Mouse (Mus musculus) liver, embryonic 14.5 days (tissue): ENCODE results near the gene Eif4e1b. TPM values are rescaled to one million over a fixed set of nuclear protein-coding genes. Genes with fewer than 3 reads are reported as not detected.
A peak's percentile ranks its signal among the peaks of the same experiment; 100 is the strongest.

ENCODE experiments used
- ATAC-seq: fragments of 200-750 bp; cut with Nextera tagmentation; 2 replicates; pipeline ENCODE4 v1.8.0; 2017; ENCODE audit warnings: moderate number of reproducible peaks, mild to moderate bottlenecking, moderate library complexity; ENCODE audit not compliant: insufficient read depth
- DNase-seq, 3 experiments: peaks; one replicate each; pipeline ENCODE4 v3.0.0-alpha.2; 2012 to 2013; ENCODE audit warnings: low read depth in 3 of 3, low spot score in 3 of 3
- H3K27ac ChIP-seq: fragments of 300-500 bp; sonication (generic); 2 replicates; pipeline ENCODE4 v1.5.1; 2014; ENCODE audit warnings: moderate library complexity, mild to moderate bottlenecking, control low read depth, inconsistent platforms
- H3K27me3 ChIP-seq: fragments of 300-500 bp; sonication (generic); 2 replicates; pipeline ENCODE4 v1.6.1; 2014; ENCODE audit warnings: mild to moderate bottlenecking, low read length, moderate library complexity; ENCODE audit not compliant: control insufficient read depth, insufficient read depth
- H3K36me3 ChIP-seq: fragments of 300-500 bp; sonication (generic); replicated peaks from 2 replicates; pipeline ENCODE4 v1.6.1; 2014; ENCODE audit warnings: low read depth; ENCODE audit not compliant: control insufficient read depth, insufficient read depth
- H3K4me1 ChIP-seq, 2 experiments: fragments of 200-500 bp in 1 of 2; fragments of 300-500 bp in 1 of 2; sonication (generic) in 1 of 2; replicated peaks; 2 replicates each; pipeline ENCODE4 v1.6.1; 2012 to 2014; ENCODE audit warnings: antibody characterized with exemption in 1 of 2, inconsistent platforms in 1 of 2, low read length in 1 of 2; ENCODE audit not compliant: control insufficient read depth in 2 of 2, insufficient read depth in 2 of 2
- H3K4me2 ChIP-seq: fragments of 300-500 bp; sonication (generic); 2 replicates; pipeline ENCODE4 v1.6.1; 2014; ENCODE audit warnings: low read depth, mild to moderate bottlenecking, control low read depth, moderate library complexity
- H3K4me3 ChIP-seq, 2 experiments: fragments of 200-500 bp in 1 of 2; fragments of 300-500 bp in 1 of 2; sonication (generic) in 1 of 2; 2 replicates each; pipeline ENCODE4 v1.5.1; 2012 to 2014; ENCODE audit warnings: low read depth in 2 of 2, low read length in 2 of 2, mild to moderate bottlenecking in 2 of 2, control low read depth in 1 of 2, inconsistent platforms in 1 of 2, moderate library complexity in 1 of 2; ENCODE audit not compliant: insufficient read depth in 1 of 2
- H3K9ac ChIP-seq: fragments of 300-500 bp; sonication (generic); replicated peaks from 2 replicates; pipeline ENCODE4 v1.6.1; 2014; ENCODE audit warnings: mild to moderate bottlenecking, control low read depth, moderate library complexity
- H3K9me3 ChIP-seq: fragments of 300-500 bp; sonication (generic); 2 replicates; pipeline ENCODE4 v1.6.1; 2016; ENCODE audit warnings: low read length, mixed read lengths; ENCODE audit not compliant: control insufficient read depth
- CTCF ChIP-seq: IDR thresholded peaks from 2 replicates; pipeline ENCODE4 v1.5.1; 2016; ENCODE audit warnings: antibody characterized with exemption, low read depth, control low read depth
- EP300 ChIP-seq: IDR thresholded peaks from 2 replicates; pipeline ENCODE4 v1.6.1; 2016; ENCODE audit warnings: antibody characterized with exemption, low read depth
- WGBS: fragments of 180-500 bp; shearing (Covaris S2); extraction: QIAGEN DNeasy Blood & Tissue Kit; methylation state at CpG from one replicate; pipeline ENCODE4 v1.1.7; 2014; ENCODE audit not compliant: insufficient replicate concordance; 5-methylcytosine and 5-hydroxymethylcytosine counted together
- polyA plus RNA-seq, 2 experiments: library from polyadenylated mRNA; depleted of rRNA in 1 of 2; stranded (reverse) in 1 of 2; unstranded in 1 of 2; fragments of >200 nt; fragmentation: Nextera tagmentation in 1 of 2; extraction: Ambion mirVana in 1 of 2; gene quantifications; 2 replicates each; pipeline versions ENCODE4 v1.2.1 to v1.2.3; 2012 to 2014

Eif4e1b gene
- polyA plus RNA-seq, 2 experiments, result not detected

GRCm38 (mm10) chr13:54756156-54756712, 27.6 kb upstream of the Eif4e1b start:
- ATAC-seq (no peak), DNase-seq (no peak)
- TF ChIP-seq CTCF (no peak), EP300 (no peak)
- H3K27ac ChIP-seq, result no peak overlapping the region
- no peak overlapping the region for H3K4me2 ChIP-seq
- no peaks in the 10 kb centered on the region for H3K36me3 ChIP-seq
- no peaks in the 10 kb centered on the region for H3K9me3 ChIP-seq
- no peak overlapping the region for H3K4me3 ChIP-seq
- H3K9ac ChIP-seq, result no peak overlapping the region
- peaks cover 13% of the 10 kb centered on the region for H3K27me3 ChIP-seq
- 0 out of 4 replicates have a peak, but pooled peaks cover 0 to 2% of the 10 kb centered on the region in 2 experiments for H3K4me1 ChIP-seq
- WGBS, result 63% methylated on average over 8 of the region's 8 CpGs

DNA sequence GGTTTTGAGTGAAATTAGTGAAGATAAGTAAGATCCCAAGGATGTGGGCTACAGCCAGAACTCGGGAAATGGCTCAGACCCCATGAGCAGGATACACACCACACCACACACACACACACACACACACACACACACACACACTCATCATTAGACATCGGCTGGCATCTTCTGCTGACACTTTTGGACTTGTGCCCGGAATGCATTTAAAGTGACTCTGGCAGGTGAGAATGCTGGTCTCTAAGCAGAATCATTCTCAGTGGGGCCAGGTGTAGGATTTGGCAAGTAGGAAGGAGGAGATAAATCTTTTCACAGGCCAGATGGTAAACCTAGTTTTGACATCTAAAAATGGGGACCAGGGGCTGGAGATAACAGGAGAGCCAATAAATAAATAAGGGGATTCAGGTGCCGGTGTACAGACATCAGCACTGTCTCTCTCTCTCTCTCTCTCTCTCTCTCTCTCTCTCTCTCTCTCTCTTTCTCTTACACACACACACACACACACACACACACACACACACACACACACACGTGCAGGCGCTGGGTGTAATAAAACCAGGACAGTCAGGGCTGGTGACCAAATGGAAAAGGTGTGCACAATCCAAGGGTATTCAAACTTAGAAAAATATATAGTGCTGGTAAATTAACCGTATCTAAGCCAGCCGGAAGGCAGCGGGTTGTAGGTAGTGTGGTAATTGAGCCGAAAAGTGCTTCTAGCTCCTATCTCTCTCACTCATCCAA, 26.5 kb upstream of the Eif4e1b start:
- H3K9ac ChIP-seq, result no peak overlapping the region
- ATAC-seq (no peak), DNase-seq (no peak)
- no peak overlapping the region for H3K4me3 ChIP-seq
- no peak overlapping the region for H3K4me2 ChIP-seq
- 0 out of 4 replicates have a peak, but pooled peaks cover 0 to 2% of the 10 kb centered on the region in 2 experiments for H3K4me1 ChIP-seq
- H3K36me3 ChIP-seq, result no peaks in the 10 kb centered on the region
- WGBS, result 40% methylated on average over 10 of the region's 10 CpGs
- no peak overlapping the region for H3K27ac ChIP-seq
- TF ChIP-seq CTCF (no peak), EP300 (no peak)
- no peaks in the 10 kb centered on the region for H3K9me3 ChIP-seq
- H3K27me3 ChIP-seq, result peaks cover 13% of the 10 kb centered on the region

- TF ChIP-seq CTCF, result peak; percentile 77
- no peak for TF ChIP-seq EP300
- peak; percentile 64 for ATAC-seq
Measured at GRCm38 (mm10) chr13:54758045-54758755, 25.6 kb upstream of the Eif4e1b start.

GRCm38 (mm10) chr13:54758756-54759470, 24.9 kb upstream of the Eif4e1b start:
- H3K27ac ChIP-seq, result no peak overlapping the region
- no peaks in the 10 kb centered on the region for H3K36me3 ChIP-seq
- ATAC-seq (no peak), DNase-seq (no peak)
- no peak overlapping the region for H3K4me3 ChIP-seq
- 4% methylated on average over 29 of the region's 29 CpGs for WGBS
- H3K9ac ChIP-seq, result no peak overlapping the region
- no peaks in the 10 kb centered on the region for H3K9me3 ChIP-seq
- peaks cover 13% of the 10 kb centered on the region for H3K27me3 ChIP-seq
- TF ChIP-seq CTCF (no peak), EP300 (no peak)
- peak overlapping the region; percentile 2; the same call in 1 of the 2 replicates for H3K4me2 ChIP-seq
- 0 out of 4 replicates have a peak, but pooled peaks cover 0 to 2% of the 10 kb centered on the region in 2 experiments for H3K4me1 ChIP-seq

More at GRCm38 (mm10) chr13:54758045-54758755, 25.6 kb upstream of the Eif4e1b start:
- Histone ChIP-seq H3K36me3 (no peaks in the 10 kb centered on the region), H3K4me3 (peak overlapping the region in 1 of 2 experiments; percentile 24; a peak in 2 of 4 replicates), H3K4me2 (peak overlapping the region; percentile 28), H3K4me1 (0 out of 4 replicates have a peak, but pooled peaks cover 0 to 2% of the 10 kb centered on the region in 2 experiments), H3K27me3 (peaks cover 13% of the 10 kb centered on the region), H3K27ac (no peak overlapping the region), H3K9ac (no peak overlapping the region), H3K9me3 (no peaks in the 10 kb centered on the region)
- WGBS, result under 1% methylated on average over 43 of the region's 43 CpGs
- DNase-seq, result peak; percentile 43 to 54 (median 47)
